Mouse (Mus musculus): ENCODE measurements around the gene Sds. TPM values are rescaled to one million over a fixed set of nuclear protein-coding genes. Genes with fewer than 3 reads are reported as not detected.

Sds gene
- polyA plus RNA-seq, 1 experiment from 2014 or later = 0.80 TPM

DNA sequence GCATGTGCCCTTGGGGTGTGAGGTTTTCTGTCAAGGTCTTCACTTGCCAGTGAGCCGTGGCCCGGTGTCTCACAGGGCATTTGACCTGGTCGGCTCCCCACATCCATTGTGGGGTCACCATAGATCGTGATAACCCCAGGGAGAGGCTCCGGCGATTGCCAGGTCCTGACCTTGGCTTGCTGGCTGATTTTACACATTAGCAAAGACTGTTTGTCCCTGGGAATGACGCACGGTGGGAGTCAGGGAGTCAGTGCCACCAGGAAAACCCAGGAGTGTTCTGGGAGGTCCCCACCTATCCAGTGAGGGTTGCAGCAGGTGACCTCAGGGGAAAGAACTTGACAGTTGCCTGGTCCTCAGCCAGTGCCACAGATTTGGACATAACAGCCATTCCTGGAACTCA lies 3.6 kb upstream of the Sds start, which contains the start of gene Sdsl:
Gene Sdsl (minus strand): TSS at position 41 of the 400 bp plus-strand sequence.
- H3K27me3 ChIP-seq (replicated peaks; ENCODE audit: control insufficient read depth, insufficient read depth, low read length) = no peaks in the 10 kb centered on the region
- ATAC-seq = no peak
- H3K4me2 ChIP-seq (ENCODE audit: low read length) = no peak within 1 kb of the TSS
- H3K9ac ChIP-seq (ENCODE audit: low read depth, low read length) = no peak within 1 kb of the TSS
- no peak within 1 kb of the TSS for H3K4me3 ChIP-seq (ENCODE audit: low read length)
- H3K9me3 ChIP-seq (ENCODE audit: control insufficient read depth, low read length) = no peaks in the 10 kb centered on the region
- WGBS = 74% methylated on average over 8 of the region's 8 CpGs
- H3K4me1 ChIP-seq (ENCODE audit: control insufficient read depth, insufficient read depth, low read depth, low read length) = no peaks in the 10 kb centered on the region
- no peak within 1 kb of the TSS for H3K27ac ChIP-seq (ENCODE audit: low read depth, low read length)
- no peaks in the 10 kb centered on the region for H3K36me3 ChIP-seq (ENCODE audit: control insufficient read depth, insufficient read depth, low read length)

DNA sequence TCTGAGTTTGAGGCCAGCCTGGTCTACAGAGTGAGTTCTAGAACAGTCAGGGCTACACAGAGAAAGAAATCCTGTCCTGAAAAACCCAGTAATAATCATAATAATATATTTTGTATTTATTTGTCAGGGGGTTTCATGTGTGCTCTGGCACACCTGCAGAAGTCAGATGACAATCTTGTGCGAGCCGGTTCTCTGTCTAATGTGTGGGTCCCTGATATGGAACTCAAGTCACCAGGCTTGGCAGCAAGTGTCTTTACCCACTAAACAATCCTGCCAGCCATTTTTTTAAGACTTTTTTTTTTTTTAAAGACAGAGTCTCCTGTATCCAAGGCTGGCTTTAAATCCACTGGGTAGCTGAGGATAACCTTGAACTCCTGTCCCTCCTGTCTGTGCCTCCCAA lies 3.0 kb upstream of the Sds start:
- H3K27me3 ChIP-seq (replicated peaks; ENCODE audit: control insufficient read depth, insufficient read depth, low read length) = no peaks in the 10 kb centered on the region
- H3K4me3 ChIP-seq (ENCODE audit: low read length) = no peak overlapping the region
- no peaks in the 10 kb centered on the region for H3K4me1 ChIP-seq (ENCODE audit: control insufficient read depth, insufficient read depth, low read depth, low read length)
- H3K27ac ChIP-seq (ENCODE audit: low read depth, low read length) = no peak overlapping the region
- 93% methylated on average over 2 of the region's 2 CpGs for WGBS
- H3K9ac ChIP-seq (ENCODE audit: low read depth, low read length) = no peak overlapping the region
- no peak overlapping the region for H3K4me2 ChIP-seq (ENCODE audit: low read length)
- no peaks in the 10 kb centered on the region for H3K36me3 ChIP-seq (ENCODE audit: control insufficient read depth, insufficient read depth, low read length)
- ATAC-seq = no peak
- H3K9me3 ChIP-seq (ENCODE audit: control insufficient read depth, low read length) = no peaks in the 10 kb centered on the region

DNA sequence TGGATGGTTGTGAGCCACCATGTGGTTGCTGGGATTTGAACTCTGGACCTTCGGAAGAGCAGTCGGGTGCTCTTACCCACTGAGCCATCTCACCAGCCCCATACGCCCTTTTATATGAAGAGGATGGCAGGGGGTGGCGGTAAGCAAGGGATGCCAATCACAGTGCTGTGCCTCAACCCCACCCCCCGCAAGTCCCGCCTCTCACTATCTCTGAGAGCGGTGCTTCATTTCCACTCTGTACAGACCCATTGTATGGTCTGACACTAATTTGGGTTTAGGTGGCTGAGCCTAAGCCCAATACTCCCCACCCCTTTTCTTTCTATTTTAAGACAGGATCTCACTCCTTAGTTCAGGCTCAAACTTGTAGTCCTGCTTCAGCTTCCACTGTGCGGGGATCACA lies 465 bp upstream of the Sds start:
- peak; percentile 34; the same call in 1 of the 2 replicates for ATAC-seq

DNA sequence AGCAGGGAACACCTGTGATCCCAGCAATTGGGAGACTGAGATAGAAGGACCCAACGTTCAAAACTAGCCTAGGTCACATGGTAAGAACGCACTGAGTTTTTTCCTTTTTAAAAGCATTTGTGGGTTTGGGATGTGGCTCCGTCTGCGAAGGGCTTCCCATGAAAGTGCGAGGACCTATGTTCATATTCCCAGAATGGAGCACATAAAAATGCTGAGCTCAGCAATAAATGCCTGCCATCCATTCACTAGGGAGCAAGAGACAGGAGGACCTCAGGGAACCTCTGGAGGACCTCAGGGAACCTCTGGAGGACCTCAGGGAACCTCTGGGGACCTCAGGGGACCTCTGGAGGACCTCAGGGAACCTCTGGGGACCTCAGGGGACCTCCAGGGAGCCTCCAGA lies 1.7 kb downstream of the Sds start:
- H3K27me3 ChIP-seq (replicated peaks; ENCODE audit: control insufficient read depth, insufficient read depth, low read length) = no peaks in the 10 kb centered on the region
- no peak overlapping the region for H3K9ac ChIP-seq (ENCODE audit: low read depth, low read length)
- no peaks in the 10 kb centered on the region for H3K4me1 ChIP-seq (ENCODE audit: control insufficient read depth, insufficient read depth, low read depth, low read length)
- H3K27ac ChIP-seq (ENCODE audit: low read depth, low read length) = no peak overlapping the region
- no peaks in the 10 kb centered on the region for H3K36me3 ChIP-seq (ENCODE audit: control insufficient read depth, insufficient read depth, low read length)
- 94% methylated on average over 5 of the region's 5 CpGs for WGBS
- no peak overlapping the region for H3K4me2 ChIP-seq (ENCODE audit: low read length)
- ATAC-seq = no peak
- no peak overlapping the region for H3K4me3 ChIP-seq (ENCODE audit: low read length)
- no peaks in the 10 kb centered on the region for H3K9me3 ChIP-seq (ENCODE audit: control insufficient read depth, low read length)

More for the DNA sequence above, 465 bp upstream of the Sds start:
- Histone ChIP-seq H3K9me3 (ENCODE audit: control insufficient read depth, low read length) (no peaks in the 10 kb centered on the region), H3K4me1 (ENCODE audit: control insufficient read depth, insufficient read depth, low read depth, low read length) (no peaks in the 10 kb centered on the region), H3K36me3 (ENCODE audit: control insufficient read depth, insufficient read depth, low read length) (no peaks in the 10 kb centered on the region), H3K4me3 (ENCODE audit: low read length) (no peak overlapping the region), H3K9ac (ENCODE audit: low read depth, low read length) (no peak overlapping the region), H3K4me2 (ENCODE audit: low read length) (no peak overlapping the region), H3K27me3 (replicated peaks; ENCODE audit: control insufficient read depth, insufficient read depth, low read length) (no peaks in the 10 kb centered on the region), H3K27ac (ENCODE audit: low read depth, low read length) (no peak overlapping the region)
- WGBS = 50% methylated on average over 8 of the region's 8 CpGs

DNA sequence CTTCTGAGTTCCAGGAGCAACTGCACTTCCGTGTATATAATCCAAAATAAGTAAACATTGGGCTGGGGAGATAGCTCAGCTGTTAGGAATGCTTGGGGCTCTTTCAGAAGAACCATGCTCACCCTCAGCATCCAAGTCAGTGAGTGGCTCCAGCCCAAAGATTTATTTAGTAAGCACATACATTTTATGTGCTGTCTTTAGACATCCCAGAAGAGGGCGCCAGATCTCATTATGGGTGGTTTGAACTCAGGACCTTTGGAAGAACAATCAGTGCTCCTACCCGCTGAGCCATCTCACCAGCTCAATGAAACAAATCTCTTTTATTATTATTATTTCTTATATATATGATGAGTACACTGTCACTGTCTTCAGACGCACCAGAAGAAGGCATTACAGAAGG lies 3.2 kb downstream of the Sds start:
- Histone ChIP-seq H3K9ac (ENCODE audit: low read depth, low read length) (no peak overlapping the region), H3K27me3 (replicated peaks; ENCODE audit: control insufficient read depth, insufficient read depth, low read length) (no peaks in the 10 kb centered on the region), H3K36me3 (ENCODE audit: control insufficient read depth, insufficient read depth, low read length) (0 out of 2 replicates have a peak, but pooled peaks cover 2% of the 10 kb centered on the region), H3K4me3 (ENCODE audit: low read length) (no peak overlapping the region), H3K4me2 (ENCODE audit: low read length) (no peak overlapping the region), H3K27ac (ENCODE audit: low read depth, low read length) (no peak overlapping the region), H3K4me1 (ENCODE audit: control insufficient read depth, insufficient read depth, low read depth, low read length) (no peaks in the 10 kb centered on the region), H3K9me3 (ENCODE audit: control insufficient read depth, low read length) (no peaks in the 10 kb centered on the region)
- ATAC-seq = no peak
- WGBS = 71% methylated on average over 4 of the region's 4 CpGs

DNA sequence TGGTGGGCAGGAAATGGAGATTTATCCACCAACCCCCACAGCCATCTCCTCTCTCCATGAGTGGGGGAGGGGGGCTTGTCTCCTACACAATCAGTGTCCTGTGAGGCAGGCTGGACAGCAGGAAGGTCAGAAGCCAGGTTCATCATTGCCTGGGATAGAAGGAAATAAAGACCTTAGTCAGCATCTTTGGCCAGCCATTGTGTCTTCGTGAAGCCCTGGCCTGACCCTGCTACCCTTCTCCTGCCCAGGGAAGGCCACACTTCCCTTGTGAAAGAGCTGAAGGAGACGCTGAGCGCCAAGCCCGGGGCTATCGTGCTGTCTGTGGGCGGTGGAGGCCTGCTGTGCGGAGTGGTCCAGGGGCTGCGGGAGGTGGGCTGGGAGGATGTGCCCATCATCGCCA lies 4.9 kb downstream of the Sds start:
- no peak overlapping the region for H3K4me2 ChIP-seq (ENCODE audit: low read length)
- no peak overlapping the region for H3K9ac ChIP-seq (ENCODE audit: low read depth, low read length)
- H3K4me1 ChIP-seq (ENCODE audit: control insufficient read depth, insufficient read depth, low read depth, low read length) = no peaks in the 10 kb centered on the region
- WGBS = 61% methylated on average over 9 of the region's 9 CpGs
- no peaks in the 10 kb centered on the region for H3K27me3 ChIP-seq (replicated peaks; ENCODE audit: control insufficient read depth, insufficient read depth, low read length)
- peaks cover 6% of the 10 kb centered on the region for H3K36me3 ChIP-seq (ENCODE audit: control insufficient read depth, insufficient read depth, low read length)
- no peaks in the 10 kb centered on the region for H3K9me3 ChIP-seq (ENCODE audit: control insufficient read depth, low read length)
- no peak overlapping the region for H3K27ac ChIP-seq (ENCODE audit: low read depth, low read length)
- ATAC-seq = no peak
- no peak overlapping the region for H3K4me3 ChIP-seq (ENCODE audit: low read length)

DNA sequence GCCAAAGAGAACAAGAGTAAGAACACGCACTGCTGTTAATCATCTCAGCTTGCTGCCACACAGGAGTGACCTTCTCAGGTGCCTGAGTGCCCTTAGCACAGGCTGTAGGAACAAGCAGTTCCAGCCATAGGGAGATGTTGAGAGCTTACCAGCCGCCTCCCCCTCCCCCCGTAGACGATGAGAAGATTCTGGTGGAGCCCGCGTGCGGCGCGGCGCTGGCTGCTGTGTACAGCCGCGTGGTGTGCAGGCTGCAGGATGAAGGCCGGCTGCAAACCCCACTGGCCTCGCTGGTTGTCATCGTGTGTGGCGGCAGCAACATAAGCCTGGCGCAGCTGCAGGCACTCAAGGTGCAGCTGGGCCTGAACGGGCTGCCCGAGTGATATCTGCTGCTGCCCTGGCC lies 7.1 kb downstream of the Sds start:
- no peak overlapping the region for H3K9ac ChIP-seq (ENCODE audit: low read depth, low read length)
- no peak for ATAC-seq
- 83% methylated on average over 19 of the region's 19 CpGs for WGBS
- H3K9me3 ChIP-seq (ENCODE audit: control insufficient read depth, low read length) = no peaks in the 10 kb centered on the region
- H3K27ac ChIP-seq (ENCODE audit: low read depth, low read length) = no peak overlapping the region
- no peaks in the 10 kb centered on the region for H3K4me1 ChIP-seq (ENCODE audit: control insufficient read depth, insufficient read depth, low read depth, low read length)
- no peaks in the 10 kb centered on the region for H3K27me3 ChIP-seq (replicated peaks; ENCODE audit: control insufficient read depth, insufficient read depth, low read length)
- H3K36me3 ChIP-seq (ENCODE audit: control insufficient read depth, insufficient read depth, low read length) = peaks cover 16% of the 10 kb centered on the region
- no peak overlapping the region for H3K4me3 ChIP-seq (ENCODE audit: low read length)
- H3K4me2 ChIP-seq (ENCODE audit: low read length) = no peak overlapping the region

DNA sequence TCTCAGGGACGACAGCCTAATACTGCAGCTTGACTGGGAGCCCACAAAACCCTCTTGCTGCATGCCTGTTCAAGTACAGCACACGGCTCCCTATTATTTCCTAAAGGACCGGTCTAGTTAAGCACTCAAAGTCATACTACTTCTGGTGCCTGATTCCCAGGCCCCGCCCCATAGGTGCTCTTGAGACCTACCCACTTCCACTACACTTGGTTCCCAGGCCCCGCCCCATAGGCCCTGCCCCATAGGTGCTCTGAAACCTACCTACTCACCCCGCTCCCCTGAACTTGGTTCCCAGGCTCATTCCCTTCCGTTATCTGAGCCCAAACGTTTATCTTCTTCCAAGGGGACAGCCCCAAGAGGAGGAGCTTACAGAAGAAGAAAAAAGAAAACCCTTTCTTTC lies 11.5 kb downstream of the Sds start:
- Histone ChIP-seq H3K27me3 (replicated peaks; ENCODE audit: control insufficient read depth, insufficient read depth, low read length) (no peaks in the 10 kb centered on the region), H3K4me2 (ENCODE audit: low read length) (no peak overlapping the region), H3K9ac (ENCODE audit: low read depth, low read length) (no peak overlapping the region), H3K9me3 (ENCODE audit: control insufficient read depth, low read length) (no peaks in the 10 kb centered on the region), H3K27ac (ENCODE audit: low read depth, low read length) (no peak overlapping the region), H3K36me3 (ENCODE audit: control insufficient read depth, insufficient read depth, low read length) (peaks cover 19% of the 10 kb centered on the region), H3K4me1 (ENCODE audit: control insufficient read depth, insufficient read depth, low read depth, low read length) (no peaks in the 10 kb centered on the region), H3K4me3 (ENCODE audit: low read length) (no peak overlapping the region)
- no peak for ATAC-seq
- 93% methylated on average over 8 of the region's 8 CpGs for WGBS

DNA sequence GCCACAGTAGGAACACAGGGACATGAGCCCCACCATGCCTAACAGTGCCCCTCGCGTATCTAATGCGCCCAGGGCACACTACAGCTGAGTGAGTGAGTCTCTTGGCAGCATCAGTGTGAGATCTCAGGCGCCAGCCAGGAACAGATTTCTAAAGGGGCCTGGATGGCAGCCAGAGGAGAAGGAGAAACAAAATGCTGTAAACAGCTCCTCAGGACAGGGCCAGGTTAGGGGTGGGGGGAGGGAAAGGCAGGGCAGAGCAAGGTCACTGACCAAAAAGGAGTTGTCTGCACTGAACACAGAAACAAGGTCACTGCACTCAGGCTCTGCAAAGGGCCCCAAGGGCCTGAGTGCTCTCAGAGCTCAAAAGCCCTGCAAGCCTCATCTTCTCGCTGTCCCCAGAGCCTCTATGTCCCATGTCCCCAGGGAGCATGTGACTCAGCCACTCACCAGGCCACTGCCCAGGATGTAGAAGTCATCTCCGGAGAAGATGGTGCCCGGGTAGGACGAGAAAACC lies 14.4 kb downstream of the Sds start:
- Histone ChIP-seq H3K36me3 (ENCODE audit: control insufficient read depth, insufficient read depth, low read length) (peaks cover 17% of the 10 kb centered on the region), H3K27ac (ENCODE audit: low read depth, low read length) (peak overlapping the region; percentile 48; the same call in 1 of the 2 replicates), H3K4me3 (ENCODE audit: low read length) (no peak overlapping the region), H3K9me3 (ENCODE audit: control insufficient read depth, low read length) (no peaks in the 10 kb centered on the region), H3K4me2 (ENCODE audit: low read length) (no peak overlapping the region), H3K4me1 (ENCODE audit: control insufficient read depth, insufficient read depth, low read depth, low read length) (no peaks in the 10 kb centered on the region; the same call in 1 of the 2 replicates), H3K9ac (ENCODE audit: low read depth, low read length) (no peak overlapping the region), H3K27me3 (replicated peaks; ENCODE audit: control insufficient read depth, insufficient read depth, low read length) (no peaks in the 10 kb centered on the region)
- WGBS = 59% methylated on average over 8 of the region's 8 CpGs
- ATAC-seq = peak; percentile 66; the same call in 1 of the 2 replicates

DNA sequence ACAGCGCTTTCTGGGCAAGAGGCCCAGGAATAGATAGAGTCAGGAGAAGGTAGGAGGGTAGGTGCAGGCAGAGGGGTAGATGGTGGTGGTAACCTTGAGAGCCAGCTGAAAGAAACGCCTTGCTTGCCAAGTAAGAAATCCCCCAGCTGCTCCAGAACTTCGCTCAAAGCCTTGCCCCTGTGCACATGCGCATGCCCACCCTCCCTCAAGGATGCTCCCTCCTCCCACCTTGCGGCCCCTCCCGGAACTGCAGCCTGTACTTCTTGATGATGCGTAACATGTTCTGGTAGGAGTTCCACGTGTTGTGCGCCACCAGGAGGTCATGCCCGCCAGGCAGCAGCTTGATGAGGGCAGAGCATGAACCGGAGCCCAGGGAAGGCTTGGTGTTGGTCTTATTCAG lies 16.1 kb downstream of the Sds start:
- Histone ChIP-seq H3K4me1 (ENCODE audit: control insufficient read depth, insufficient read depth, low read depth, low read length) (no peaks in the 10 kb centered on the region; the same call in 1 of the 2 replicates), H3K9ac (ENCODE audit: low read depth, low read length) (no peak overlapping the region), H3K27ac (ENCODE audit: low read depth, low read length) (no peak overlapping the region), H3K4me2 (ENCODE audit: low read length) (no peak overlapping the region), H3K27me3 (replicated peaks; ENCODE audit: control insufficient read depth, insufficient read depth, low read length) (no peaks in the 10 kb centered on the region), H3K36me3 (ENCODE audit: control insufficient read depth, insufficient read depth, low read length) (peaks cover 3% of the 10 kb centered on the region; the same call in 1 of the 2 replicates), H3K9me3 (ENCODE audit: control insufficient read depth, low read length) (no peaks in the 10 kb centered on the region), H3K4me3 (ENCODE audit: low read length) (no peak overlapping the region)
- WGBS = 61% methylated on average over 11 of the region's 11 CpGs
- no peak for ATAC-seq
